Mouse (Mus musculus) midbrain, postnatal 0 days (tissue): Measurements from ENCODE around the gene Mgat4d. TPM values are rescaled to one million over a fixed set of nuclear protein-coding genes. Genes with fewer than 3 reads are reported as not detected.
"Not testable (repeated sequence)": the region's sequence is repeated elsewhere in the genome, so short reads cannot be mapped to it uniquely, and the experiment has no call there.

Experiments
- ATAC-seq: fragments of 200-750 bp; cut with Nextera tagmentation; 2 replicates; pipeline ENCODE4 v1.8.0; 2017; ENCODE audit warnings: moderate number of reproducible peaks, mild to moderate bottlenecking, moderate TSS enrichment, moderate library complexity; ENCODE audit not compliant: low FRiP score
- DNase-seq: peaks from one replicate; pipeline ENCODE4 v3.0.0-alpha.2; 2015; ENCODE audit warnings: low spot score
- H3K27ac ChIP-seq: fragments of 300-500 bp; sonication (generic); 2 replicates; pipeline ENCODE4 v1.5.1; 2014; ENCODE audit warnings: low read depth, mild to moderate bottlenecking, low read length, mixed read lengths
- H3K27me3 ChIP-seq: fragments of 300-500 bp; sonication (generic); 2 replicates; pipeline ENCODE4 v1.6.1; 2014; ENCODE audit warnings: low read length, control low read depth, mixed read lengths; ENCODE audit not compliant: insufficient read depth
- H3K36me3 ChIP-seq: fragments of 300-500 bp; sonication (generic); 2 replicates; pipeline ENCODE4 v1.6.1; 2014; ENCODE audit warnings: low read length, control low read depth, mixed read lengths; ENCODE audit not compliant: insufficient read depth
- H3K4me1 ChIP-seq: fragments of 300-500 bp; sonication (generic); 2 replicates; pipeline ENCODE4 v1.6.1; 2014; ENCODE audit warnings: mild to moderate bottlenecking, control low read depth, antibody characterized with exemption, low read length, mixed read lengths; ENCODE audit not compliant: insufficient read depth
- H3K4me2 ChIP-seq: fragments of 300-500 bp; sonication (generic); 2 replicates; pipeline ENCODE4 v1.6.1; 2014; ENCODE audit warnings: low read depth, mild to moderate bottlenecking, low read length, mixed read lengths; ENCODE audit not compliant: poor library complexity, severe bottlenecking
- H3K4me3 ChIP-seq: fragments of 300-500 bp; sonication (generic); 2 replicates; pipeline ENCODE4 v1.5.1; 2014; ENCODE audit warnings: low read depth, mild to moderate bottlenecking, low read length, moderate library complexity
- H3K9ac ChIP-seq: fragments of 300-500 bp; sonication (generic); replicated peaks from 2 replicates; pipeline ENCODE4 v1.6.1; 2014; ENCODE audit warnings: mild to moderate bottlenecking, low read length, moderate library complexity, mixed read lengths; ENCODE audit not compliant: poor library complexity, severe bottlenecking
- H3K9me3 ChIP-seq: fragments of 300-500 bp; sonication (generic); 2 replicates; pipeline ENCODE4 v1.6.1; 2016; ENCODE audit warnings: low read length, control low read depth
- CTCF ChIP-seq: IDR thresholded peaks from 2 replicates; pipeline ENCODE4 v1.5.1; 2016; ENCODE audit warnings: antibody characterized with exemption, mild to moderate bottlenecking
- WGBS: fragments of 180-500 bp; shearing (Covaris S2); extraction: QIAGEN DNeasy Blood & Tissue Kit; methylation state at CpG from one replicate; pipeline ENCODE4 v1.1.7; 2014; 5-methylcytosine and 5-hydroxymethylcytosine counted together
- polyA plus RNA-seq: library from polyadenylated mRNA; unstranded; fragments of >200 nt; fragmentation: Nextera tagmentation; extraction: Ambion mirVana; gene quantifications from 2 replicates; pipeline ENCODE4 v1.2.1, GENCODE M21; 2015
- total RNA-seq: library from RNA; depleted of rRNA; stranded (reverse); fragments of >200 nt; gene quantifications from 2 replicates; pipeline ENCODE4 v1.2.3, GENCODE M21; 2014; rRNA removed

Gene Mgat4d
- total RNA-seq: not detected in 2 replicates
- polyA plus RNA-seq: not detected in 2 replicates

- Histone ChIP-seq H3K4me1 (no peaks in the 10 kb centered on the region), H3K9ac (no peak within 1 kb of the TSS), H3K4me2 (no peak within 1 kb of the TSS), H3K36me3 (no peaks in the 10 kb centered on the region), H3K4me3 (no peak within 1 kb of the TSS), H3K9me3 (no peaks in the 10 kb centered on the region), H3K27ac (no peak within 1 kb of the TSS), H3K27me3 (no peaks in the 10 kb centered on the region)
- no peak for ATAC-seq
- 84% methylated on average over 18 of the region's 18 CpGs for WGBS
- DNase-seq: no peak
- TF ChIP-seq CTCF: no peak
Observed at GRCm38 (mm10) chr8:83348263-83348662, at the start of gene Mgat4d. Gene Mgat4d, plus strand, starts transcription at chr8:83348471.

- 56% methylated on average over 1 of the region's 1 CpGs for WGBS
- Histone ChIP-seq H3K4me3 (no peak overlapping the region), H3K4me1 (no peaks in the 10 kb centered on the region), H3K36me3 (no peaks in the 10 kb centered on the region), H3K9me3 (no peaks in the 10 kb centered on the region), H3K27ac (no peak overlapping the region), H3K27me3 (no peaks in the 10 kb centered on the region), H3K9ac (no peak overlapping the region), H3K4me2 (no peak overlapping the region)
- DNase-seq: no peak
- ATAC-seq: no peak
- peak; percentile 25 for TF ChIP-seq CTCF
Observed at GRCm38 (mm10) chr8:83300135-83300534, 48.1 kb upstream of the Mgat4d start.

- Histone ChIP-seq H3K27me3 (no peaks in the 10 kb centered on the region), H3K27ac (no peak overlapping the region), H3K4me2 (no peak overlapping the region), H3K36me3 (no peaks in the 10 kb centered on the region), H3K9ac (no peak overlapping the region), H3K4me3 (no peak overlapping the region), H3K4me1 (no peaks in the 10 kb centered on the region), H3K9me3 (no peaks in the 10 kb centered on the region)
- ATAC-seq (no peak), DNase-seq (no peak)
- TF ChIP-seq CTCF: no peak
- 78% methylated on average over 1 of the region's 1 CpGs for WGBS
Observed at GRCm38 (mm10) chr8:83304946-83305345, 43.3 kb upstream of the Mgat4d start.

- Histone ChIP-seq H3K4me1 (no peaks in the 10 kb centered on the region), H3K27ac (no peak overlapping the region), H3K9ac (no peak overlapping the region), H3K27me3 (no peaks in the 10 kb centered on the region), H3K4me2 (no peak overlapping the region), H3K9me3 (no peaks in the 10 kb centered on the region), H3K36me3 (peaks cover 3% of the 10 kb centered on the region; the same call in 1 of the 2 replicates), H3K4me3 (no peak overlapping the region)
- 93% methylated on average over 6 of the region's 6 CpGs for WGBS
- no peak for DNase-seq
- no peak for TF ChIP-seq CTCF
- no peak for ATAC-seq
Observed at GRCm38 (mm10) chr8:83309836-83310235, 38.4 kb upstream of the Mgat4d start.

GRCm38 (mm10) chr8:83315084-83315483 lies 33.2 kb upstream of the Mgat4d start:
- not testable (repeated sequence) for ATAC-seq, H3K4me1 ChIP-seq, H3K27ac ChIP-seq, H3K4me2 ChIP-seq, H3K9ac ChIP-seq, H3K9me3 ChIP-seq, H3K4me3 ChIP-seq, H3K27me3 ChIP-seq, DNase-seq
- H3K36me3 ChIP-seq: peaks cover 22% of the 10 kb centered on the region
- 89% methylated on average over 4 of the region's 4 CpGs for WGBS

GRCm38 (mm10) chr8:83315691-83316090 lies 32.6 kb upstream of the Mgat4d start:
- Histone ChIP-seq H3K27me3 (no peaks in the 10 kb centered on the region), H3K4me1 (no peaks in the 10 kb centered on the region), H3K36me3 (peaks cover 25% of the 10 kb centered on the region), H3K4me2 (no peak overlapping the region), H3K9ac (no peak overlapping the region), H3K4me3 (no peak overlapping the region), H3K27ac (no peak overlapping the region), H3K9me3 (no peaks in the 10 kb centered on the region)
- TF ChIP-seq CTCF: no peak
- WGBS: 79% methylated on average over 2 of the region's 2 CpGs
- ATAC-seq: no peak
- DNase-seq: no peak
